Mouse (Mus musculus) heart, postnatal 0 days (tissue): ENCODE results near the gene Olfr206.

Experiments
- CTCF ChIP-seq: IDR thresholded peaks from 2 replicates; pipeline ENCODE4 v1.5.1; 2016; ENCODE audit warnings: antibody characterized with exemption, control low read depth, low read depth
- EP300 ChIP-seq: IDR thresholded peaks from 2 replicates; pipeline ENCODE4 v1.6.1; 2016; ENCODE audit warnings: antibody characterized with exemption, low read depth

DNA sequence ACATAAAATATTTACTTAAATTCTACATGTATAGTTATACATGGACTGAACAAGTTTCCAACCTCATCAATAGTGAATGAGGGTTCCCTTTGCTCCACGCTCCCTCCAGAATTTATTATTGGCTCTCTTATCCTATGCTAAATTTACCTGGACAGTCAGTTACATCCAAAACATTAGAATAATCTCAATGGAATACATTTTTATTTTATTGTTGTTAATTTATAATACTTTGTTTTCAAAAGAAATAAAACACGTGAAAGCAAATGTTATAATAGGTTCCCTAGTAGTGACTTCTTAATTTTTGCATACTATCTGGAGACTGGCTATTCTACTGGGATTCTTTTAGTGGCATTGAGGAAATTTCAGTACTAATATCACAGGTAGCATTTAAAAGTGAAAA is 50.5 kb downstream of the Olfr206 start, which contains the start of gene Olfr203:
- TF ChIP-seq CTCF (no peak), EP300 (no peak)
